16 mouse cellular contexts compared by ENCODE assay signal in the genomic region with DNA sequence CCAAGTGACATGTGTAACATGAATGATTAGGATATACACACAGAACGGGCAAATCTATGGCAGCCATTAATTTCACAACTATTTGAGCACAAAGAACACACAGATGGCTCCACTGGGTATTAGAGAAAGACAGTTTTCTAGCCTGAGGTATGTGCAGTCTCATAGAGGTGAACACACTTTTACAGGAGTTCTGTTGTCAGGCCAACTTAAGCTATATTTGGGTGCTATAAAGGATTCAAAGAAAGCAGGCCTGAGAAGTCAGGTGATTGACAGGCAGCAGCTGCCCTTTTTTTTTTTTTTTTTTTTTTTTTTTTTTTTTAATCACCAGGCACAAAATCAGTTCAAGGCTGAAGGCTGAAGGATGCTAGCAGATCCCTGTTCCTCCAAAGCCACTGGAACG.
A peak's percentile ranks its signal among the peaks of the same experiment; 100 is the strongest.
DNase-seq lines count a peak whose midpoint lies in the region; ATAC-seq lines count a peak whose summit lies in the region.
"Had no signal": no experiment of that assay in that cellular context is flagged by ENCODE, and none has a peak within 500 bp of the region (broad histone marks: within the 10 kb centered on the region; RNA-seq: fewer than 3 reads in every experiment).

No protein-coding gene starts in this region.

- DNase-seq in hindbrain, embryonic 10.5 days (ENCODE audit: low spot score): no peak
- DNase-seq in gastrocnemius, adult 8-10 months (ENCODE audit: low spot score in 2 of 2): no peak
- no peak for DNase-seq in thymus, adult 18-20 months
- DNase-seq: heart, adult 11 months; liver, postnatal 0 days; lung, postnatal 4 days; thymus, adult 2 months had no signal

- peak overlapping the region; percentile 53 for H3K27ac ChIP-seq in hindbrain, embryonic 10.5 days
- H3K27ac ChIP-seq in hindbrain, embryonic 16.5 days (ENCODE audit: low read depth, low read length): no peak overlapping the region
- 0 out of 2 replicates have a peak overlapping the region, but pooled peaks have one; percentile 31 for H3K27ac ChIP-seq in forebrain, embryonic 12.5 days
- H3K27ac ChIP-seq in hindbrain, embryonic 15.5 days (replicated peaks): 0 out of 2 replicates have a peak overlapping the region, but pooled peaks have one; percentile 30
- peak overlapping the region; percentile 44; the same call in 1 of the 2 replicates for H3K27ac ChIP-seq in midbrain, embryonic 15.5 days
- no peak overlapping the region for H3K27ac ChIP-seq in kidney, embryonic 16.5 days (ENCODE audit: low read length)
- H3K27ac ChIP-seq: intestine, embryonic 15.5 days; kidney, embryonic 15.5 days; layer of hippocampus, adult 2 months; left cerebral cortex, adult 2 months had no signal

- peaks cover 32% of the 10 kb centered on the region for H3K4me1 ChIP-seq in hindbrain, embryonic 10.5 days (replicated peaks)
- H3K4me1 ChIP-seq in hindbrain, embryonic 16.5 days (ENCODE audit: control insufficient read depth, insufficient read depth, low read depth, low read length): peaks cover 2% of the 10 kb centered on the region
- peaks cover 27% of the 10 kb centered on the region for H3K4me1 ChIP-seq in forebrain, embryonic 12.5 days
- H3K4me1 ChIP-seq in hindbrain, embryonic 15.5 days (replicated peaks): peaks cover 18% of the 10 kb centered on the region
- H3K4me1 ChIP-seq in midbrain, embryonic 15.5 days: peaks cover 17% of the 10 kb centered on the region
- H3K4me1 ChIP-seq in kidney, embryonic 16.5 days (ENCODE audit: insufficient read depth, low read length): peaks cover 8% of the 10 kb centered on the region
- H3K4me1 ChIP-seq: intestine, embryonic 15.5 days had no signal

- ATAC-seq in hindbrain, embryonic 16.5 days: no peak
- ATAC-seq in forebrain, embryonic 12.5 days (ENCODE audit: low FRiP score): peak; percentile 59; the same call in 1 of the 2 replicates
- no peak for ATAC-seq in hindbrain, embryonic 15.5 days (ENCODE audit: low FRiP score, low read depth)
- ATAC-seq in midbrain, embryonic 15.5 days (replicated peaks): no peak
- ATAC-seq in kidney, embryonic 16.5 days (ENCODE audit: low FRiP score, low TSS enrichment): no peak
- ATAC-seq: intestine, embryonic 15.5 days; liver, postnatal 0 days had no signal

- H3K4me3 ChIP-seq in hindbrain, embryonic 10.5 days: no peak overlapping the region
- H3K4me3 ChIP-seq in hindbrain, embryonic 16.5 days (ENCODE audit: low read length): no peak overlapping the region
- H3K4me3 ChIP-seq in forebrain, embryonic 12.5 days (replicated peaks): no peak overlapping the region
- H3K4me3 ChIP-seq in hindbrain, embryonic 15.5 days: no peak overlapping the region
- H3K4me3 ChIP-seq in midbrain, embryonic 15.5 days: no peak overlapping the region
- no peak overlapping the region for H3K4me3 ChIP-seq in kidney, embryonic 16.5 days (ENCODE audit: low read length)
- H3K4me3 ChIP-seq: intestine, embryonic 15.5 days; kidney, embryonic 15.5 days; layer of hippocampus, adult 2 months; left cerebral cortex, adult 2 months had no signal

- no peak overlapping the region for H3K4me2 ChIP-seq in hindbrain, embryonic 16.5 days (ENCODE audit: low read length)
- no peak overlapping the region for H3K4me2 ChIP-seq in forebrain, embryonic 12.5 days
- H3K4me2 ChIP-seq in hindbrain, embryonic 15.5 days: no peak overlapping the region
- H3K4me2 ChIP-seq in midbrain, embryonic 15.5 days: no peak overlapping the region
- no peak overlapping the region for H3K4me2 ChIP-seq in kidney, embryonic 16.5 days (replicated peaks; ENCODE audit: low read depth, low read length)
- H3K4me2 ChIP-seq: intestine, embryonic 15.5 days; kidney, embryonic 15.5 days had no signal

- no peaks in the 10 kb centered on the region for H3K27me3 ChIP-seq in hindbrain, embryonic 10.5 days (ENCODE audit: insufficient read depth, poor library complexity, severe bottlenecking)
- H3K27me3 ChIP-seq in hindbrain, embryonic 16.5 days (replicated peaks; ENCODE audit: control insufficient read depth, insufficient read depth, low read length): no peaks in the 10 kb centered on the region
- no peaks in the 10 kb centered on the region for H3K27me3 ChIP-seq in forebrain, embryonic 12.5 days
- H3K27me3 ChIP-seq in hindbrain, embryonic 15.5 days: no peaks in the 10 kb centered on the region
- no peaks in the 10 kb centered on the region for H3K27me3 ChIP-seq in midbrain, embryonic 15.5 days (replicated peaks)
- no peaks in the 10 kb centered on the region for H3K27me3 ChIP-seq in kidney, embryonic 16.5 days (ENCODE audit: insufficient read depth, low read length)
- H3K27me3 ChIP-seq: intestine, embryonic 15.5 days; kidney, embryonic 15.5 days had no signal

- WGBS in hindbrain, embryonic 10.5 days: 47% methylated on average over 2 of the region's 2 CpGs
- WGBS in hindbrain, embryonic 16.5 days: 22% methylated on average over 2 of the region's 2 CpGs
- WGBS in forebrain, embryonic 12.5 days: 16% methylated on average over 2 of the region's 2 CpGs
- WGBS in hindbrain, embryonic 15.5 days: 24% methylated on average over 2 of the region's 2 CpGs
- 18% methylated on average over 2 of the region's 2 CpGs for WGBS in midbrain, embryonic 15.5 days
- 60% methylated on average over 2 of the region's 2 CpGs for WGBS in kidney, embryonic 16.5 days

- no peaks in the 10 kb centered on the region for H3K9me3 ChIP-seq in hindbrain, embryonic 10.5 days
- H3K9me3 ChIP-seq in hindbrain, embryonic 16.5 days (ENCODE audit: control insufficient read depth, low read length): no peaks in the 10 kb centered on the region
- no peaks in the 10 kb centered on the region for H3K9me3 ChIP-seq in forebrain, embryonic 12.5 days
- no peaks in the 10 kb centered on the region for H3K9me3 ChIP-seq in hindbrain, embryonic 15.5 days
- no peaks in the 10 kb centered on the region for H3K9me3 ChIP-seq in midbrain, embryonic 15.5 days
- H3K9me3 ChIP-seq in kidney, embryonic 16.5 days (ENCODE audit: low read length): no peaks in the 10 kb centered on the region
- H3K9me3 ChIP-seq: intestine, embryonic 15.5 days; kidney, embryonic 15.5 days had no signal

- no peak overlapping the region for H3K9ac ChIP-seq in hindbrain, embryonic 16.5 days (ENCODE audit: low read depth, low read length)
- H3K9ac ChIP-seq in forebrain, embryonic 12.5 days: no peak overlapping the region
- no peak overlapping the region for H3K9ac ChIP-seq in hindbrain, embryonic 15.5 days
- no peak overlapping the region for H3K9ac ChIP-seq in midbrain, embryonic 15.5 days
- H3K9ac ChIP-seq in kidney, embryonic 16.5 days (replicated peaks; ENCODE audit: low read length): no peak overlapping the region
- H3K9ac ChIP-seq: intestine, embryonic 15.5 days; kidney, embryonic 15.5 days; liver, postnatal 0 days had no signal

- no peaks in the 10 kb centered on the region for H3K36me3 ChIP-seq in hindbrain, embryonic 10.5 days
- H3K36me3 ChIP-seq in hindbrain, embryonic 16.5 days (ENCODE audit: control insufficient read depth, insufficient read depth, low read length): no peaks in the 10 kb centered on the region
- H3K36me3 ChIP-seq in forebrain, embryonic 12.5 days (replicated peaks): no peaks in the 10 kb centered on the region
- H3K36me3 ChIP-seq in hindbrain, embryonic 15.5 days: no peaks in the 10 kb centered on the region
- no peaks in the 10 kb centered on the region for H3K36me3 ChIP-seq in midbrain, embryonic 15.5 days (replicated peaks)
- H3K36me3 ChIP-seq in kidney, embryonic 16.5 days (ENCODE audit: insufficient read depth, low read length): no peaks in the 10 kb centered on the region
- H3K36me3 ChIP-seq: intestine, embryonic 15.5 days; kidney, embryonic 15.5 days had no signal

Comparison
In these comparisons a context has a peak if more than half of its experiments do, and no peak if none do; other contexts are left out.
1. H3K27ac ChIP-seq: peak in hindbrain, embryonic 10.5 days (single experiment), forebrain, embryonic 12.5 days (single experiment), hindbrain, embryonic 15.5 days (single experiment) and midbrain, embryonic 15.5 days (single experiment); none in hindbrain, embryonic 16.5 days (single experiment) and kidney, embryonic 16.5 days (single experiment).